Mouse (Mus musculus) mature B cell (primary cell): ENCODE measurements around the gene Gls.

Source experiments
- in situ Hi-C: fragments of 300-500 bp; cut with MboI; formaldehyde crosslinking; loops from 2 replicates; pipeline ENCODE4 v1.14.3; 2019

Gene Gls

DNA sequence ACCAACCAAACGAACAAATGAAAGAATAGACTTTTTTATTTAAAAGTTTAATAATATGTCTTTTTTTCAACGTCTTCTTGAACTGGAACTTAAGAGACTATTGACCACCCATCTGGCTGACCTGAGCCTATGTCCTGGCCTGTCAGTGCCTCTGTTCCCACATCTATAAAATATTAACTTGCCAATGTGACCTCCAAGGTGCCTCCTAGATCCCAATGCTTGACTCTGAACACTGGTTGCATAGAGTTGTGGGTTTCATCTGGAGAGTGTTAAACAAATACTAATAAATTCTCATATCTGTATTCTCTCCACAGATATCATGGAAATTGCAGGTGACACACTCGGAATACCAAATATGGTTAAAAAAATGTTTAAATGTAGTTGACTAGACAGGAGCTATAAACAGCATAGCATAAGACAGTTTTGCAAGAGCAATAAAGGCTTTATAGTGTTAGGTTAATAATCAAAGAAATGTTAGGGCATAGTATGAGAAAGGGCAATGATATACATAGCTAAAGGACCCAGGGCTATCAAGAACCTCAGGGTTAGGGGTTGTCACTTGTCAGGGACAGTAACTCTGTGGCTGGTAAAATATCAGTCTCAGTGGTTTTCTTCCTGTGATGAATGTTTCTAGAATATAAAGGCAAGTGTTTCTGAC, 16.0 kb upstream of the Gls start:
- in situ Hi-C loops: no loop called here

DNA sequence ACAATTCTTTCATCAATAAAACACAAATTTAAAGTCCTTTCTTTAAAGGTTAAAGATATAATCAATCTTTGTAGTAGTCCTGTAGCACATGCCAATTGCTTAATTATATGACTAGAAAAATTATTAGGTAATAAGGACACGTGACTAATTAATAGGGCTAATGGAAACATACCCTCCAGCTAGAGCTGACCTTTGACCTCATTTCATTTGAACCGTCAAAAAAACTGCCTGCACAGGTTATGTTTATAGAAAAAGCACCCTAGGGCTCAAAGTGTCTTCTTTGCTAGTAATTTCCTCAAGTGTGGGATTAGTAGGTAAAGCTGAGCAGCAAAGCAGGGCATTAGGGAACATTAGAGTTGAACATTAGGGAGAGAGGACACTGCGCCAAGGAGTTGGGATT, 9.2 kb upstream of the Gls start:
- in situ Hi-C loops: no loop called here

DNA sequence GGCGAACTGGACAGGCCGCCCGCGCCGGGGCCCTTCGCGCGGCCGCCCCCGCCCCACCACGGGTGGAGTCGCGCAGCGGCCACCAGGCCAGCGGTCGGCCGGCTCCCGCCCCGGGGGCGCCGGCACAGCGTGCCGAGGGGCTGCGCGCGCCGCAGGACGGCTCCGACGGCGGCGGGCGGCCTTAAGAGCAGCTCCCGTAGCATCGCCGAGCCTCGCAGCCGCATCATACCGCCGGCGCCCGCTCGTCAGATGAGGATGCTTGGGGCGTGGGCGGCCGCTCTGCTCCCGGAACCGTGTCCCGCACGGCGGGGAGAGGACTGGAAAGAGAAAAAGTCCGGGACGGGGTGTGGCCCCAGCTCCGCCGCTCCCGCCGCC, 279 bp downstream of the Gls start:
- in situ Hi-C loops: no loop called here

DNA sequence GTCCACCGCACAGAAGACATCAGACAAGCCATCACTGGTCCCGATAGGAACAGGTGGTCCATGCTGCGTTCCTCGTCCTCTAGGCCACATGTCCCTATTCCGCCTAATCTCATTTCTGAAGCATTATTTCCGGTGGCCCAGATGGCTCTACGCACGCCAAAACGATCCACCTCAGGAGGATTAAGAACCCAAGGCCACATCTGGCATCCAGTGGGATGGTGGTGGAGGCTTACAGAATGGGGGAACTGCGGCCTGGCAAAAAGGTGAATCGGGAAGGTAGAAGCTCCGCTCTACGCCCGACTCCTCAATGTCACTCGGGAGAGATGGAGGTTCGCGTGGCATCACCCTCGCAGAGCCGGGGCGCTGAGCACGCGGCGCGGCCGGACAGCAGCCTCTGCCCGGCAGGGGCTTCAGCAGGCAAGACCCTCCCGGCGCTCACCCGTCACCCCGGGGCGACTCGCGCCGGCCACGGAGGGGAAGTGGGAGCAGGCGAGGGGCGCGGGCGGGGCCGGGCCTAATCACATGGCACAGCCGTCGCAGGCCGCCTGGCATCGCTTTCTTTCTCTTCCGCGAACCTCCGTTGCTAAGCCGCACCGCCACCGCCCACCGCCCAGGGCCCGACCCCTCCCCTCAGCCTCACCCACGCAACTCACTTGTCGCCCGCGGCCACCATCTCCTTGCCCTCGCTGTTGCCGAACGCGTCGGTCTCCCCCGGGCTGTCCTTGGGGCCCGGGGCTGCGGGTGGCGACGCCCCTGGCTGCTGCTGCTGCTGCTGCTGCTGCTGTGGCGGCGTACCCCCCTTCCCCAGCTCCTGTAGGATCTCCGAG, 880 bp downstream of the Gls start:
- in situ Hi-C loops: no loop called here

DNA sequence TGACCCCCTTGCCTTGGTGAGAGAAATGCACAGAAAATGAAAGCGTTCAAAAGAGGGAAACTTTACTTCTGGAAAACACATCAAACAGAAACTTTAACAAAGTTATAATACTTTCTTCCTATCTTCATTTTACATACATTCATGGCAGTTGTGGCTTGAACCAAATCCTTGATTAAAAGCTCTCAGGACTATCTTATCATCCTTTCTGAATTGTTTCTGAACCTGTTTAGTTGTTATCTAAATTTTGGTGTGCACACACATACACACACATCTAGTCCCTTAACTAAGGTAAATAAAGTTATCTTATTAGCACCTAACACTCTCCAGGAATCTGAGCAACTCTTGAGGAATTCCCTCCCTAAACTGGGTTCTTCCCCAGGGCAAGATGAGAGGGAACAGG, 2.6 kb downstream of the Gls start:
- in situ Hi-C loops: no loop called here

DNA sequence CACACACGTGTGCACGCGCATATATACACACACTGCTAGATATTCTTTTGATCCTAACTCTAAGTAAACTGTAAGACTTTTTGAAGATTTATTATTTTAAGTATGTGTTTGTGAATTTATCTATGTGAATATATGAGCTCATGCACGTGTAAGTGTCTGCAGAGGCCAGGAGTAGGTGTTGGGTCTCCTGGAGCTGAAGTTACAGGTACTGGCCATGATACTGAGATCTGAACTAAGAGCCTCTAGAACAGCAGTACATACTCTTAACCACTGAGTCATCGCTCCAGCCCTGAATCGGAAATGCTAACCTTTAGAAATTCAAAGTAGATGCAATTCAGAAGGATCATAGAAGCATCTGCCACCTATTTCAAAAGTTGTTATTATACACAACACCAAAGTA, 4.9 kb downstream of the Gls start:
- in situ Hi-C loops: no loop called here

DNA sequence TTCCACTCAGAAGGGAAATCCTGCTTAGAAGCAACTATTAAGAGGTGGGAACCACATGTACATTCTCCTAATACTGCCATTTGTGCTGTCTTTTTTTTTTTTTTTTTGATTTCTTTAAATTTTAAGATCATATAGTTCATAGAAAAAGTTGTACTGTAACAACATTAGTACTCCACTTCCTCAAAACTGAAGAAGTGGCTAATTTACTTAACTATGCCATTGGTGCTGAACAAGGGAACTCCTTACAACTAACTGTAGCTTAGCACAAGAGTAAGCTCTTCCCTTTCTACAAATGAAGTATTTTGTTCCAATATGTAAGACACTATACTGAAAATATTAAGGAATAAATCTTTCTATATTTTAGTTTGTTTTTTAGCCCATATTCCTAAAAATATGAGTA, 6.6 kb downstream of the Gls start:
- in situ Hi-C loops: no loop called here

DNA sequence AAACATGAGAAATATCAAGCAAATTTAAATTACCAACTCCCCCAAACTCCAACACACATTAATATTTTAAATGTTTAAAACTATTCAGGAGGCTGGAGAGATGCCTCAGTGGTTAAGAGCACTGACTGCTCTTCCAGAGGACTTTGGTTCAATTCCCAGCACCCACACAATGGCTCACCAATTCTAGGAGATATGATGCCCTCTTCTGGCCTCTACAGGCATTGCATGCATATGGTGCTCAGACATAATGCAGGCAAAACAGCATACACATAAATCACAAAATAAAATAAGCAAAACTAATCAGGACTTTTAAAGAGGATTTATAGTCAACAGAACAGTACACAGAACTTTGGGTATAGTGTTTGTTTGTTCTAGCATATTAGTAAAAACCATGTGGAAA, 16.3 kb downstream of the Gls start:
- in situ Hi-C loops: no loop called here

DNA sequence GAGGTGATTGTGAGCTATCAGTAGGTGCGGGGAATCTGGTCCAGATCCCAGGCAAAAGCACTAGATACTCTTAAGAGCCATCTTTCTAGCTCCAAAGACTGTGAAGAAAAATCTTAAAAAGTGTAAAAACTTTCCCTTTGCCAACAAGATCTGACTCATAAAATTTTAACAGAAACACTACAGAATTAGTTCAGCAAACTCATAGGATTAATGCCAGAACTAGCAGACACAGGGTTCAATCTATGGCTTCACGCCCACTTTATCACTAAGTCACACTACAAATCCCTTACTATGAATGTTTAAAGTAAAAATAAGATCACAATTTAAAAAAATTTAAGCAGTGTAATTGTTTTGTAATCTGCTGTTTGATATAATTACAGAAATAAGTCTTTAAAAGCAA, 50.0 kb downstream of the Gls start:
- in situ Hi-C loops: no loop called here

DNA sequence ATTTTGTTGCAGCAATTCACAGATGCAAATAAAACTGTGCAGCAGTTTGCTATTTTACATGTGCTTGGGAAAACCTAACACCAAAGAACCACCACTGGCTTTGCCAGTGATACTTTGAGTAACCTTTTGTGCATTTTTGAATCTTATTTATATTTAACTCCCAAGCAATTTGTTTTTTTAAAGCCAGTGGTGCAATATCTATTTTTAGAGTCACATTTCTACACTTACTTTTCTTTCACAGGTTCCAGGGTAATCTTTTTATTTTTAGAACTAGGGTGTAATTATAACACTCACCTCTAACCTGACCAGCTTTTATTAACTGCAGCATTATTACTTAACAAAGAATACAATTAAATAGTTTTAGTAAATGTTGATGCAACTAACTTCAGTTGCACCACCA, 51.0 kb downstream of the Gls start:
- in situ Hi-C loops: no loop called here

DNA sequence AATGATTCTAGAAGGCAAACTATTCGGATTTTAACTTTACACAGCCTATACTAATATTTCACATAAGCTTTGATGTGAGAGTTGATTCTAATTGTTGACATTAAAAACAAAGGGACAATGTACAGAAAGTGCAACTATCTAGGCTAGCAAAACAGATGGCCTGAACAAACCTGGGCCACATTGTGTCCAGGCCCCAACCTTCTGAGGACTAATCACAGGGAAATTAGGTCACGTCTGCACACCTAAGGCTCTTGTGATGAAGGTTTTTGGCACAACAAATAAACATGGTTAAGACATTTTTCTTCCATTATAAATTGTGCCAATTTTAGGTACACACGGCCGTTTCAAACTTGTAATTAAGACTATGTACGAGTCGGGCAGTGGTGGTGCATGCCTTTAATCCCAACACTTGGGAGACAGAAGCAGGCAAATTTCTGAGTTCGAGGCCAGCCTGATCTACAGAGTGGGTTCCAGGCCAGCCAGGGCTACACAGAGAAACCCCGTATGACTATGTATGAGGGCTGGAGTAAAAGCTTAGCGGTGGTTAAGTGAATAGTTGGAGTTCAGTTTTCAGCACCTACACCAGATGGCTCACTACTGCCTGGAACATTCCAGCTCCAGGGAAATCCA, 53.0 kb downstream of the Gls start:
- in situ Hi-C loops: no loop called here

DNA sequence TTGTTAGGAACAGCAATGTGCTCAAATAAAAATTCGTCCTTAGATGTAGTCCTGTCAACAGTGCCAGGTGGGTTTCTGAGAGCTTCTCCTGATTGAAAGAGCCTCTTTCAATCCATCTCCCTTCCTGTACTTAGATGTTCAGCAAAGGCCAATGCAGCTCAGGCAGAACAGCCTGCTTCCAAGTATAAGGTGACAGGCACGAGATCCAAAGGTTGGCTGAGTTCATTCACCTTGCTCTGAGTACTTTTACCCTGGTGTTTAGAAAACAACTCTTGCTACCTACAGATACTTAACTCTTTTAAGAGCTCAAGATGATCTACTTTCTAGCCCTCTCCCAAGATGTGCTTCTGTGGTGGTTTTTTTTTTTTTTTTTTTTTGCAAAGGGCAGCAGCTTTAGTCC, 56.0 kb downstream of the Gls start:
- in situ Hi-C loops: no loop called here

DNA sequence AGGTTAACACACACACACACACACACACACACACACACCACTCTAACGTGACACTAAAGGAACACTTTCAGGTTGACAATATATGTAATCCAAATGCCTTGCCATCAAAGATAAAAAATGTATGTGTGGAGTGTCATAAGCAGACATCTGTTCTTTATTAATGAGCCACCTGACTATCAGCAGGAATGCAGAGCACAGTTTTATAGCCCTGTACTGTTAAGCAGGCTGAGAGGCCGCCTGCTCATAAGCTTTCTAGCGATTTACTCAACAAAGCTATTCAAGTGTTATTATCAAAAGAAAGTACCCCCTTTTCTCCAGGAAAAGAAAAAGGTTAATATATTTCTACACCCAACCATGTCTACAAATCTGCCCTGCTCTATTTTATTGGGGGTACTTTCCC, 57.0 kb downstream of the Gls start:
- in situ Hi-C loops: no loop called here

DNA sequence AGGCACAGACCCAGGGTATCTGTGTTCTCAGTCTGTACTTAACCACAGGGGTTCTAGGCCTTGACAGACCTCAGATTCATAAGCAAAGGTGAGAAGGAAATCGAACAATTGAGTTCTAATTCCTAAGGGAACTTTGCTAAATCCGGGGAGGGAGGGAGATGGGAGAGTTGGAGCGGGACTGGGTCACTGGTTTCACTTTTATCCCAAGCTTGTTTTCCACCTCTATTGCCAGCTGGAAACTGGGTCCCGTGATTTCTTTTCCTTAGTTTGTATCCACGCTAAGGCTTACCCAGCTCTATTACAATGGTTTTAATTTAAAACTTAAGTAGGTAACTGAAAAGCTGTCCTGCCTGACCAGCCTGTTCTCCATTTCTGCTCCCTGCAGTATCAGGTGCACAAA, 57.7 kb downstream of the Gls start:
- in situ Hi-C loops: no loop called here

DNA sequence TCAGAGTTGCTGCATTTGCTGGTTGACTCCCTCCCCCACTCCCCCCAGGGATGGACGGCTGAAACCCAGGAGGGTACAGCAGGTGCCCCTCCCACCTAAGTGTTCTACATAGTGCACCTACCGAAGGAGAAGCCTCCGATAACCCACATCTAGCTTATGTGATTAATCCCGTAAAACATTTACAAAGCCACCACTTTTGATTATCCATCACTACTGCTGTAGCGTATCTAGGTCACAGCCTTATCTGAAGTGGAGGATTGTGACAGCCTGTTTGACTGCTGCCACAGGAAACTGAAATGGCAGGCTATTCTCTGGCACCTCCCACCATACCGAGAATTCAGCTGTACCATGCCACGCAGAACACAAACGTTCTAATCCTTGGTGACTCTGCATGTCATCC, 61.8 kb downstream of the Gls start:
- in situ Hi-C loops: no loop called here

DNA sequence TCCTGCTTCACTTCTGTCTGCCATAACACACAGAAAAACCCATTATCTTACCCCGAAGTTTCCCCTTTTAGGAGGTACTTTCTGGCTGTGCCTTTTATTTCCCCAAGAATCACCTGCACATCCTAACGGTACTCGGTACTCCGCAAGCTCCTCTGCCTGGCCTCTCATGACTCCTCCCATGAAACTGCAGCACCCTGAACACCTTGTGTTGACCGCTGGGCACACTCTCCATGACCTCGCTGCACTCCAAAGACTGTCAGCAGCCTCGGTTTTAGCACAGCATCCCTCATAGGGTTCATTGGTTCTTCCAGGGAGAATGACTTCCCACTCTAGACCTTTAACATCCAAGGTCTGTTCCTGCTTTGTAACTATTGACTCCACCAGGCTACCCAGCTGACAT, 62.3 kb downstream of the Gls start:
- in situ Hi-C loops: no loop called here

DNA sequence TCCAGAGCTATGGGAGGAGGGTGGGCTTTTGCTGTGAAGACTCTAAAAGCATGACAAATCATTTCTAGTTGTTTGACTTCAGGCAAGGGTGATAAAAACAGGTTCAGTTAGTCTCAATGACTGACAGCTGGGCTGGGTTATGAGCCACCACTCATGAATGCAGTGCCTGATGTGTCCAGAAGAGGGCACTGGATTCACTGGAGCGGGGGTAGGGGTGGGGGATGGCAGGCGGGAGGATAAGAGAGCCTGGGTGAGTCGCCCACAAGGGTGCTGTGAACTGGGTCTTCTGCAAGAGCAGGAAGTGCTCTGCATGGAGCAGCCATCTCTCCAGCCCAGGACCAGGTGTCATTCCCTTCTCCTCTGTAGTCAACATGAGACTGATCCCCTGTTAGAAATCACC, 63.0 kb downstream of the Gls start:
- in situ Hi-C loops: no loop called here

DNA sequence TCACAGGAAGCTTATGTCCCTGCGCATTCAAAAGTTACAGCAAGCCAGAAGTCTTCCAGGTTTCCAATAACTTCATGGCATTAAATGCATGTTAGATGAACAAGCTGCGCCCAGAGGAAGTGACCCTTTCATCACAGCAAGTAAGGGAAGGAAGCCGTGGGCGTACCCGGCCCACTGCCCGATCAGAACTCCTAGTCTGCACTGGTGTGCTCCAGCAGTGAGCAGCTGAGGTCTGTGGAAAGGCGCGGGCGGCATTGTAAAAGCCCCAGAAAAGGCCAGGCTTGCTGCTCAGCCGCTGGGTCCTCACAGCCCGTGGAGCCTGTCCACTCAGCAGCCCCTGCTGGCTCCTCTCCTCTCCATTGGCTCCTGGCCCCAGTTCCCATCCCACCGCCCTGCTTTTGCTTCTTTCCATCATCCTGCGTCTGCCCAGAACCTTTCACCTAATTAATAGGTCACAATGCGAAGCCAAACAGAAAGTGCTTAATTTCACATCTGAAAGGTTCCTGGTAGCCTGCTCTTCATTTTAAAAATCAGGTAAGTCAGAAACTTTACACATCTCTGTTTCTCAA, 66.3 kb downstream of the Gls start:
- in situ Hi-C loops: no loop called here

DNA sequence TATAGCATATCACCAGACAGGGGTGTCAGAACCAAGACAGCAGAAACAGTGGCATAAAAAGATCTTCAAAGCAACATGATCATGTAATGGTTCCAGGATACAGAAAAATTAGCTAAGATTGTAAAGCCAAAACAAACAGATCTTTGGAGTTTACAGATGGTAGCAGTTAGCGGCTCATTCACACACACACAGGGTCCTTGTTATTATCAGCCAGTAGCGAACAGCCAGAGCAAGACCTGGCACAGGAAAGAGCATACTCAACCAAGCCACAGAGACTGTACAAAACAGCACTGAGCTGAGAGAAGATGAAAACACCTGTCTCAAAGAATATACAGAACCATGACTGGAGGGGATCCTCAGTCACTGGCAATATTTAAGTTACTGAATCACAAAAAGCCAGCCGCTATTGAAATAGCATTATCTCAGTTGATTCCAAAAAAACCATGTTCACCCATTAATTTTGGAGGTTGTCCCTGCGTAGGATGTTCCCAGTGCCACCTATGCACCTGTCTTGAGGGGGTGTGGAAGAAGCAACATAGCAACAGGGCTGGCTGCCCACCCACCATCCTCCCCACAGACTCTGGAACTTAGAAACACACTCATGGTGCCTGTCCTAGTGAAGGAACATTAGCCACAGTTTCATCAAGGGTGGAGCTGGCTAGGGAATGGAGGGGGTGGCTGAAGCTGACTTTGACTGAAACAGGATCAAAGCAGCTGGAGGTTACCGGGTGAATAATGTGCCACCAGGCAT, 69.2 kb downstream of the Gls start:
- in situ Hi-C loops: no loop called here

DNA sequence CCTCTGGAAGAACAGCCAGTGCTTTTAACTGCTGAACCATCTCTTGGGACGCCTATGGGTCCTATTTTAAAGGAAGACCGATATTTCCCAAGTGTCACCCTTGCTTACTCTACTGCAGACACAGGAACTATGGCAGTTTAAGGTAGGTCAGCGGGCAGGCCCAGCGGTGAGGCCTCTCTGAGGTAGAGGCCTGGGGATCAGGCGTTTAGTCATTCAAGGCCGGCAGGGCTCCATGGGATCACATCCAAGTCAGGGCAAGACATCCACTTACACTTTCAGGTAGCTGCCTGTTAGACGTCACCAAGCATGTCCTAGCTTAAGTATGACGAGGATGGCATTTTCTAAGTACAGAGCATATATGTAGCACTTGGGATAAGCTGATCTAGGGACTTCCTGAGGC, 71.9 kb downstream of the Gls start:
- in situ Hi-C loops: no loop called here

DNA sequence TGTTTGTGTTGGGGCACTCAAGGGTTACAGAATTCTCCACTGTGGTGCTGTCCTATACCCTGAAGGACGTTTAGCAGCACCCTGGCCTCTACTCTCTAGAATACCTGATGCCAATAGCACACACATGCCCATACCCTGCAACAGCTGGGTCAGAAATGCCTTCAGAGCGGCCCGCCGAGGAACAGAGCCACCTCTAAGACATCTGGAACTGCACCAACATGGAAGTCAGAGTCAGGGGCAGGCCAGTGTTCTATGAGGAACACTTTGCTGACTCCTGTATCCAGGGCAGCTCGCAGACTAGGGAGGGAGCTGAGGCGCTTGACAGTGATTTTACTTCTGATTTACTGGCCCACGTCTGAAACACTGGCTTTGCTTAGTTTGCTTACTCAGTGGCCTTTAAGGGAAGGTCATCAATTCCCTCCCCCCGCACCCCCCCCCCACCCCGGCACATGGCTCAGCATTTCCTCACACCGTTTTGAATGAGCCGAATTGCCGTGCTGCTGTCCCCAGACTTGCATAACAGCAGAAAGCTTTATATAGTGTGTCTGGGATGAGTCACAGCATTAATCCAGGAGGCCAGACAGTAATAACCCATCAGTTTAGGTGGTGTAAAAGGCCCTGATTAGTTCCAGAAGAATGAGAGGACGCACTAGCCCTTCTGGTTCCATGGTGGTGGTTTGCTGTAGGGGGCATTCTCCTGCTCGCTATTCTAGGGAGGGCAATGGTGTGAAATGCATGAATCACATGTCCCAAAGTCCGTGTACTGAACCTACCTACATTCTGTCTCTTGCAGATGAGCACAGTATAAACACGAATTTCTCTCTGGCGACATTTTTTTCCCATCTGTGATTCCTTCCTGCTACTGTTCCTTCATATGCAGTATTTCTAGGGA, 74.3 kb downstream of the Gls start:
- in situ Hi-C loops: no loop called here
